Mouse (Mus musculus) activated CD4-positive, CD25-positive, alpha-beta regulatory T cell, adult 4 months (primary cell): ENCODE data around the gene Hist1h4n. TPM values are rescaled to one million over a fixed set of nuclear protein-coding genes. Genes with fewer than 3 reads are reported as not detected.
"Not testable (repeated sequence)": the region's sequence is repeated elsewhere in the genome, so short reads cannot be mapped to it uniquely, and the experiment has no call there.

Experiments
- ATAC-seq: one replicate; pipeline ENCODE4 v1.8.0; 2017
- polyA plus RNA-seq, 2 experiments: library from polyadenylated mRNA; unstranded; fragments of 100-300 nt; shearing (Covaris generic); gene quantifications; one replicate each; pipeline ENCODE4 v1.2.1; 2017

The Hist1h4n gene
- 10 to 100 TPM in 1 of 2 experiments, not detected in 1; 15.9 TPM for polyA plus RNA-seq

DNA sequence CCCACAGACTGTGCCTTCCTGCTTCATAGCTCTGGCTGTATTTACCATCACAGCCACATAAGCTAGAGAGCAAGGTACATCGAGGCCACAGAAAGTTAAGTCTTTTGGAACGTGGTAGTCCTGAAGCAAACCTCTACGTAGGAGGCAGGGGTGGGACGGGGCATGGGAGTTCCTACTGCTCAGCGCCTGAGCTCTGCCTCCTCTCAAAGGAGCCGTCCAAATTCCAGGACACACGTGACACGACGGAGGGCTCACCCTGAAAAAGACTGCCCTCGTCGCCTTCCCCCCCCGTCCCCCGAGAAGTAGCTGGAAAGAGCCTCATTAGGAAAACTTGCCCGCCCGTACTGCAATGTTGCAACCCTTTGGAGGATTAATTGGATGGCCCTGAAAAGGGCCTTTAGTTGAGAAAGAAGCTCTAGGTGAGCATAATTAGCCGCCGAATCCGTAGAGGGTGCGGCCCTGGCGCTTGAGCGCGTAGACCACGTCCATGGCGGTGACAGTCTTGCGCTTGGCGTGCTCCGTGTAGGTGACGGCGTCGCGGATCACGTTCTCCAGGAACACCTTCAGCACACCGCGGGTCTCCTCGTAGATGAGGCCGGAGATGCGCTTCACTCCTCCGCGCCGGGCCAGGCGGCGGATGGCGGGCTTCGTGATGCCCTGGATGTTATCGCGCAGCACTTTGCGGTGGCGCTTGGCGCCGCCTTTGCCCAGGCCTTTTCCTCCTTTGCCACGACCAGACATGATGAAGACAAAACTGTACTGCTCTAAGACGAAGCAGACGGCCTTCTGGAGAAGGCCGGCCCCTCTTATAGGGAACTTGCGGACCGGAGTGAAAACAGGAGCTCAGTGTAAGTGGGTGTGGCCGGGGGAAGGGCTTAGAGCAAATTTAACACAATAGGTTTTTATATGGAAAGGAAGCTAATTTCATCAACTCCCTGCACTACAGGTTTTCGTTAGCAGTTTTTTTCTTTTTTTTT lies at the start of gene Hist1h4n:
Hist1h4n (minus strand) TSS at position 779 of the 977 bp plus-strand sequence.
- ATAC-seq: peak; percentile 51

DNA sequence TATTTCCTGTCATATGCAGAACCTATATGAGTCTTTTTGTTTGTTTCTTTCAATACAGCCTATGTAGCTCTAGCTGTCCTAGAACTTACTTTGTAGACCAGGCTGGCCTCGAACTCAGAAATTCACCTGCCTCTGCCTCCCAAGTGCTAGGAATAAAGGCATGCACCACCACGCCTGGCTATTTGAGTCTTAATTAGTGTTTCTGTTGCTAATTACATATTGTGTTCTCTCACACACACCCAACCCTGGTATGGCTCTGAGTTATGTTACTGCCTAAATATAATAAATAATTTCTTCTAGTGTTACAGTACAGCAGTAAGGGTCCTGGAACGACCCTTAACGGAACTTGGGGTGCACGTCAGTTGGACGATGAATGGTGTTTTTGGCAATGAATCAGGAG lies 48.7 kb upstream of the Hist1h4n start:
- no peak for ATAC-seq

- ATAC-seq: not testable (repeated sequence)
Observed at GRCm38 (mm10) chr13:21865503-21865902, 33.5 kb upstream of the Hist1h4n start.

DNA sequence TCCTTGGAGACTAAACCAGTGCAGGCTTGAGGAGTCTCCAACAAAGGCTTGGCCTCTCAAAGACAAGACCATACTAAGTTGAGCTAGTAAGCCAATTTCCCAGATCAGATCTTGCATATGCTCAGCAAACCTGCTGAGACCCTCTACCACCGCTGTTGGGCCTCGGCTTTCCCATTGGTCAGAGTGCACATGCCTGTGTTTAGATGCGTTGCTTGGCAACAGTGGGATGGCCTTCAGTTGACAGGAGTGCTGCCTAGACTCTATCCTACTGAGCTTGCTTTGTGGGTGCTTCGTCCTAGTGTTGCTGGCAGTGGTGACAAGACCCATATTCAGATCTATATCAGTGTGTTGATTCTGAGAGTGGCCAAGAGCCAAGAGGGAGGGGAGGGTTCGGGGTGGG lies 29.6 kb upstream of the Hist1h4n start:
- no peak for ATAC-seq

- ATAC-seq: no peak
Observed at GRCm38 (mm10) chr13:21855698-21856162, 23.7 kb upstream of the Hist1h4n start.

DNA sequence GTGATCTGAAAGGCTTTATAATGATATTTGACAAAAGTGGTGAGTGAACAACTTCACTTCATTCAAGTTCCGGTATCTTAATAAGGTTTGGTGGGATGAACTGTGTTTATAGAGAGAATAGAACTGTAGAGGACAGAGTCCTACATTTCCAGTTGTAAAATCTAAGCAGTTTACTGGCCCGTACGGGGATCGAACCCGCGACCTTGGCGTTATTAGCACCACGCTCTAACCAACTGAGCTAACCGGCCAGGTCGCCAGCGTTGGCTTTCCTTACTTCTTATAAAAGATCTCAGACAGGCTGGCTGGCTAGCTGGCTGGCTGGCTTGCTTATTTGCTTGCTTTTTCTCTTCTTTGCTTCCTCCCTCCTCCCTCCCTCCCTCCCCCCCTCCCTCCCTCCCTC lies 23.1 kb upstream of the Hist1h4n start:
- no peak for ATAC-seq

- no peak for ATAC-seq
Observed at GRCm38 (mm10) chr13:21852215-21852945, 20.4 kb upstream of the Hist1h4n start.

GRCm38 (mm10) chr13:21850696-21851095 lies 18.7 kb upstream of the Hist1h4n start:
- ATAC-seq: not testable (repeated sequence)

DNA sequence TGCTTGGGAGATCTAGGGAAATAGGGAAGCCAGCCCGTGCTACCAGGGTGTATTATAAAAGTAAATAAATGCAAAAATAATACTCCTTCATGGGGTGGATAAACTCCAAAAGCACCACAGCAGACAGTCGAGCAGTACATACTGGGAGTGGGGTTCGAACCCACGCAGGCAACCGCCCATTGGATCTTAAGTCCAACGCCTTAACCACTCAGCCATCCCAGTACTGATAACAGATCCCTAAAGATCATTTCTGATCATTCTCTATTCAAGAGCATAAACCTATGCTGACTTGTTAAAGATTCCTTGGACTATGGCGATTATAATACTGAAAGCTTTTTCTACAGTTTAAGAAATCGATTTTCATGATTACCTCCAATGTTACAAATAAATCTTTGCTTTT lies 15.9 kb upstream of the Hist1h4n start:
- ATAC-seq: no peak

GRCm38 (mm10) chr13:21846356-21846755 lies 14.4 kb upstream of the Hist1h4n start:
- ATAC-seq: peak; percentile 71

DNA sequence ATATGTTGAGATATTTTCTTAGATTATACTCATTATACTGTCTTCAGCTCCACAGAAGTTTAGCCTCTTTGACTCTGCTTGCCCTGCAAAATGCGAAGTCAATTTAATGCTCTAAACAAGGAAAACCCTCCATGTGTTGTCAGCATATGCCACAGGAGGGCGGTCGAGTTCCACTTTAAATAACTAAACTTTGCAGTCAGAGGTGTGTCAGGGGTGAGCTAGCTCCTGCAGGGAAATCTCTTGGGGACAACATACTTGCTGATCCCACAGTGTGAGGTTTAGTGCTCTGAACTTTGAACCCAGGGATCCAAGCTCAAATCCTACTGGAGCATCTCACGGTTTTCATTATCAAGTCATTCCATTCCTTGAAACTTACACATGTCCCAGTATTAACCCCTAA lies 8.5 kb upstream of the Hist1h4n start:
- peak; percentile 73 for ATAC-seq

DNA sequence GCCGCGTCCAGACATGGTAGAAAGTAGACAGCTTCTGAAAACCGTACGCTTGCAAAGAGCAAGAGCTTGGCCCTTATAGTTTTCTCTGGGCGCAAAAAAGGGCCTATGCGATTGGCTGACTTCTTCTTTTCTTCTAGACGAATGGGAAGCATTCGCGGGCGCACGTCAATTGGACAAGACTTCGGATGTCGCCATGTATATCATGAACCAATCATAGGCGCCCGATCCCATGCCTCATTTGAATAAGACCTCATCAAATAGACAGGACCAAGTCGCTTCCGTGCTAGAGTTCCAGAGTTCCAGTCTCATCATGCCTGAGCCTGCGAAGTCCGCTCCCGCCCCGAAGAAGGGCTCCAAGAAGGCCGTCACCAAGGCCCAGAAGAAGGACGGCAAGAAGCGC lies 1.5 kb upstream of the Hist1h4n start, which contains the start of the genes Hist1h2ap and Hist1h2br:
Hist1h2ap (minus strand) TSS at position 47 of the 400 bp plus-strand sequence.
Hist1h2br (plus strand) TSS at position 283 of the 400 bp plus-strand sequence.
- ATAC-seq: peak; percentile 84

DNA sequence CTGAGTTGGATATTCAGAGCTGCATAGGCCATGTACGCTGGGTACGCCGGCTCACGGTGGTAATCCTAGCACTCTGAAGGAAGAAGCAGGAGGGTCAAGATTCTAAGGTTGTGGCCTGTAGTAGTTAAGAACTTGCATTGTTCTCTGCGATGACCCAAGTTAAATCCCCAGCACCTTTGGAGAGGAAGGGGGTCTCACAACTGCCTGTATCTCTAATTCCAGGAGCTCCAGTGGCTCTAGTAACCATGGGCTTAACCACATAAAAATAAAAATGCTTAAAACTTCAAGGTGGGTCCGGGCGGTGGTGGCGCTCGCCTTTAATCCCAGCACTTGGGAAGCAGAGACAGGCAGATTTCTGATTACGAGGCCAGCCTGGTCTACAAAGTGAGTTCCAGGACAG lies 1.7 kb downstream of the Hist1h4n start:
- no peak for ATAC-seq

GRCm38 (mm10) chr13:21828511-21828910 lies 3.5 kb downstream of the Hist1h4n start:
- no peak for ATAC-seq

- ATAC-seq: not testable (repeated sequence)
Observed at GRCm38 (mm10) chr13:21820082-21820890, 11.7 kb downstream of the Hist1h4n start.

GRCm38 (mm10) chr13:21812092-21812491 lies 19.9 kb downstream of the Hist1h4n start:
- not testable (repeated sequence) for ATAC-seq

DNA sequence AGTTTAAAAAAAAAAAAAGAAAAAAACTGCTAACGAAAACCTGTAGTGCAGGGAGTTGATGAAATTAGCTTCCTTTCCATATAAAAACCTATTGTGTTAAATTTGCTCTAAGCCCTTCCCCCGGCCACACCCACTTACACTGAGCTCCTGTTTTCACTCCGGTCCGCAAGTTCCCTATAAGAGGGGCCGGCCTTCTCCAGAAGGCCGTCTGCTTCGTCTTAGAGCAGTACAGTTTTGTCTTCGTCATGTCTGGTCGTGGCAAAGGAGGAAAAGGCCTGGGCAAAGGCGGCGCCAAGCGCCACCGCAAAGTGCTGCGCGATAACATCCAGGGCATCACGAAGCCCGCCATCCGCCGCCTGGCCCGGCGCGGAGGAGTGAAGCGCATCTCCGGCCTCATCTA lies 20.5 kb downstream of the Hist1h4n start, which contains the start of gene Hist1h4m:
Hist1h4m (plus strand) TSS at position 208 of the 400 bp plus-strand sequence.
- peak; percentile 40 for ATAC-seq

GRCm38 (mm10) chr13:21811074-21811473 lies 20.9 kb downstream of the Hist1h4n start:
- ATAC-seq: not testable (repeated sequence)

- peak; percentile 89 for ATAC-seq
Observed at GRCm38 (mm10) chr13:21810073-21810472, 21.9 kb downstream of the Hist1h4n start, which contains the start of the genes Hist1h2bq and Hist1h2ao. Gene Hist1h2bq (minus strand): TSS chr13:21810197. Gene Hist1h2ao (plus strand): TSS chr13:21810465.

DNA sequence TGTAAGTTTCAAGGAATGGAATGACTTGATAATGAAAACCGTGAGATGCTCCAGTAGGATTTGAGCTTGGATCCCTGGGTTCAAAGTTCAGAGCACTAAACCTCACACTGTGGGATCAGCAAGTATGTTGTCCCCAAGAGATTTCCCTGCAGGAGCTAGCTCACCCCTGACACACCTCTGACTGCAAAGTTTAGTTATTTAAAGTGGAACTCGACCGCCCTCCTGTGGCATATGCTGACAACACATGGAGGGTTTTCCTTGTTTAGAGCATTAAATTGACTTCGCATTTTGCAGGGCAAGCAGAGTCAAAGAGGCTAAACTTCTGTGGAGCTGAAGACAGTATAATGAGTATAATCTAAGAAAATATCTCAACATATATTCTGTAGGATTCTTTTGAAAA lies 28.9 kb downstream of the Hist1h4n start:
- ATAC-seq: peak; percentile 76

DNA sequence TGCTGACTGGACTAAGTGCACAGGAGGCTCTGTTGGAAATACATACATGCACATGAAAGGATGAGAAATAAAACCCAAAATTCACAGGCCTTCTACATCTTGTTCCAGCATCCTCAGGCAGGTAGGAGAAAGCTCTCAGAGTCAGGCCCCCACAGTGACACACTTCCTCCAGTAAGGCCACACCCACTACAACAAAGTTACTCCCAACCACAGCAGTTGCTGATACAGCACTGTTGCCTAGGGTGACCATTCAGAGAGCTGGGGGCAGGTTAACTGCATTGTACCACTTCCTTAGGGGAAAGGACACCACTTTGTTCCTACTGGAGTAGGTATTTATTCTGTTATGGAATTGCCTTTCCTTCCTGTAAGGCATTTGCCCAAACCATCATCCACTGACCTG lies 34.8 kb downstream of the Hist1h4n start:
- ATAC-seq: not testable (repeated sequence)

DNA sequence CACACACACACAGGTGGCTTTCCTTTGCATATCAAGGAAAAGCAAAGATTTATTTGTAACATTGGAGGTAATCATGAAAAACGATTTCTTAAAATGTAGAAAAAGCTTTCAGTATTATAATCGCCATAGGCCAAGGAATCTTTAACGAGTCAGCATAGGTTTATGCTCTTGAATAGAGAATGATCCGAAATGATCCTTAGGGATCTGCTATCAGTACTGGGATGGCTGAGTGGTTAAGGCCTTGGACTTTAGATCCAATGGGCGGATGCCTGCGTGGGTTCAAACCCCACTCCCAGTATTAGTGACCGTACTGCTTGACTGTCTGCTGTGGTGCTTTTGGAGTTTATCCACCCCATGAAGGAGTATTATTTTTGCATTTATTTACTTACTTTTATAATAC lies 36.4 kb downstream of the Hist1h4n start:
- ATAC-seq: no peak
